Mouse (Mus musculus) megakaryocyte, embryonic 14.5 days (primary cell): ENCODE measurements around the gene Cdpf1.

ENCODE experiments used
- FLI1 ChIP-seq: IDR thresholded peaks from 2 replicates; pipeline ENCODE4 v1.6.1; 2012; ENCODE audit warnings: low read length, inconsistent platforms, mixed read lengths
- GATA1 ChIP-seq: IDR thresholded peaks from 3 replicates; pipeline ENCODE4 v1.6.1; 2012; ENCODE audit warnings: mixed read lengths, low read length, inconsistent platforms, borderline replicate concordance

DNA sequence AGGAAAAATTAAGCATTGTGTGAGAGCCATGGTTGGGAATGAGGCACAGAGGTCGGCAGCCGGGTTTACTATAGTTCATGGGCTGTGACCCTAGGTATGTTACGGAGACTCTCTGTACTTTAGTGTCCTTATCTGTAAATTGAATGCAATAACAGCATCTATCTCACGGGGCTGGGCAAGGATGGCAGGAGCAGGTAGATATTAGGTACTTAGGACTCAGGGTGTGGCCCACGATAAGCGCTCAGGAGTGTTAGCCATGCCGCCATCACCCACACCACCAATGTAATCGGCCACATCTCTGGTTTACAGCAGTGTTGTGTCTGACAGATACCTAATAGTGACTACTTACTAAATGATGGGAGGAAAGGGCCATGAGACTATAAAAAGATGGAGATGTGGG lies 42.5 kb downstream of the Cdpf1 start:
- TF ChIP-seq GATA1 (no peak), FLI1 (no peak)
